Mouse (Mus musculus): ENCODE results near the gene Rab35.

- TF ChIP-seq POLR2A (IDR thresholded peaks at IDR 0.05; ENCODE audit: low read depth, low read length) (no peak), CTCF (conservative IDR thresholded peaks at IDR 0.05; ENCODE audit: insufficient read depth, insufficient read length, low read depth, low read length) (no peak)
Measured at GRCm38 (mm10) chr5:115668986-115669385, 37.3 kb downstream of the Rab35 start.
